Mouse (Mus musculus) kidney, adult 2 months (tissue): ENCODE data around the gene P4ha1. TPM values are rescaled to one million over a fixed set of nuclear protein-coding genes. Genes with fewer than 3 reads are reported as not detected.
"Not testable (repeated sequence)": the region's sequence is repeated elsewhere in the genome, so short reads cannot be mapped to it uniquely, and the experiment has no call there.

Experiments
- DNase-seq: peaks from one replicate; pipeline ENCODE4 v3.0.0; 2021
- H3K27ac ChIP-seq: fragments of 200-500 bp; 2 replicates; pipeline ENCODE4 v1.5.1; 2012; ENCODE audit warnings: low read depth, low read length, control low read depth, inconsistent platforms; ENCODE audit not compliant: insufficient read depth
- H3K27me3 ChIP-seq: fragments of 200-500 bp; replicated peaks from 2 replicates; pipeline ENCODE4 v1.6.1; 2012; ENCODE audit warnings: mild to moderate bottlenecking, moderate library complexity, low read length, inconsistent platforms; ENCODE audit not compliant: control insufficient read depth, insufficient read depth
- H3K36me3 ChIP-seq: fragments of 200-500 bp; 2 replicates; pipeline ENCODE4 v1.6.1; 2012; ENCODE audit warnings: mild to moderate bottlenecking, moderate library complexity, low read length, inconsistent platforms; ENCODE audit not compliant: control insufficient read depth, insufficient read depth
- H3K4me1 ChIP-seq: fragments of 200-500 bp; 2 replicates; pipeline ENCODE4 v1.6.1; 2011; ENCODE audit warnings: low read length; ENCODE audit not compliant: control insufficient read depth, insufficient read depth
- H3K4me3 ChIP-seq: fragments of 200-500 bp; 2 replicates; pipeline ENCODE4 v1.5.1; 2011; ENCODE audit warnings: mild to moderate bottlenecking, low read depth, low read length, control low read depth; ENCODE audit not compliant: insufficient read depth
- CTCF ChIP-seq: fragments of 200-500 bp; conservative IDR thresholded peaks from 2 replicates; pipeline ENCODE4 v1.5.1; 2011; ENCODE audit warnings: low read depth, mild to moderate bottlenecking, control low read depth, low read length, moderate library complexity, mixed read lengths; ENCODE audit not compliant: insufficient read depth, insufficient read length
- POLR2A ChIP-seq: fragments of 200-500 bp; IDR thresholded peaks from one replicate; pipeline ENCODE4 v1.6.1; 2011; ENCODE audit warnings: low read depth, low read length, control low read depth
- WGBS: fragments of 180-500 bp; shearing (Covaris S2); methylation state at CpG from one replicate; pipeline ENCODE4 v1.1.7; 2018; 5-methylcytosine and 5-hydroxymethylcytosine counted together
- polyA plus RNA-seq: library from polyadenylated mRNA; depleted of rRNA; stranded (reverse); fragments of >200 nt; gene quantifications from 2 replicates; pipeline ENCODE4 v1.2.3, GENCODE M21; 2012

Gene P4ha1
- polyA plus RNA-seq, 1 experiment, result 22.7 TPM

DNA sequence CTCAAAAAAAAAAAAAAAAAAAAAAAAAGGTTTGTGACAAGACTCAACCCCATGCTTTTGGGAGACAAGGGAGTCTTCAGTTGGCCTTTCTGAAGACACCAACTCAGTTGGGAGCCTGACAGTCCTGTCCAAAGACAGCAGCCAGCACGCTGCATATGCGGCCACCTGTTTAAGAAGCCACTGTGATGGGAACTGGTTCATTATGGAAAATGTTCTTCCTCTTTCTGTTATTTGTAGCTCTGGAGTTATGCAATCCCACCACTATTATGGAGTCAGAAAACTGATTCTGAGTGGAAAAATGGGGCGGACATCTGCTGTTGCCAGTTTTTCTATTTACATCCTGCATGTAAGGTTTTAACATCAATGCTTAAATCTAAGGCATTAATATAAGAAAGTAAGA is 66.6 kb downstream of the P4ha1 start:
- Histone ChIP-seq H3K4me3 (no peak overlapping the region), H3K36me3 (no peaks in the 10 kb centered on the region), H3K4me1 (no peaks in the 10 kb centered on the region), H3K27ac (no peak overlapping the region), H3K27me3 (no peaks in the 10 kb centered on the region)
- TF ChIP-seq CTCF (no peak), POLR2A (no peak)
- no peak for DNase-seq
- 96% methylated on average over 3 of the region's 3 CpGs for WGBS

DNA sequence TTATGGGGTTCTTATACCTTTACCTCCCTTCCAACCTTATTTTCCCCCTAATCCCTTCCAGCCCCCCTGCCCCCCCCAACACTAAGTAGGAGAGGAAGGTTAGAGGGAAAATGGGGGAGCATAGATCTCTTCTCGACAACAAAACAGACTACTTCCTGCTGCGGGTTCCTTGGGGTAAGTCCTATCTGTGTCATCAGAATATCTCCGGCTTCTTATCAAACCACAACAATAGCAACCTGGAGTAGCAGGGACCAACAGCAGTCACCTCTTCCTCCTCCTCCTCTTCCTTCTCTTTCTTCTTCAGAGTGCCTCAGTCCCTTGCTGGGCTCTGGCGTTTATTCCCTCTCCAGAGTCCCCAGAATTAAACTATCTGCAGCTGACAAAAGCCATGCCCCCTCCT is 68.8 kb downstream of the P4ha1 start:
- H3K4me3 ChIP-seq, result no peak overlapping the region
- 66% methylated on average over 4 of the region's 4 CpGs for WGBS
- no peaks in the 10 kb centered on the region for H3K4me1 ChIP-seq
- H3K27ac ChIP-seq, result no peak overlapping the region
- H3K27me3 ChIP-seq, result no peaks in the 10 kb centered on the region
- H3K36me3 ChIP-seq, result no peaks in the 10 kb centered on the region
- DNase-seq, result no peak
- TF ChIP-seq CTCF (no peak), POLR2A (no peak)

DNA sequence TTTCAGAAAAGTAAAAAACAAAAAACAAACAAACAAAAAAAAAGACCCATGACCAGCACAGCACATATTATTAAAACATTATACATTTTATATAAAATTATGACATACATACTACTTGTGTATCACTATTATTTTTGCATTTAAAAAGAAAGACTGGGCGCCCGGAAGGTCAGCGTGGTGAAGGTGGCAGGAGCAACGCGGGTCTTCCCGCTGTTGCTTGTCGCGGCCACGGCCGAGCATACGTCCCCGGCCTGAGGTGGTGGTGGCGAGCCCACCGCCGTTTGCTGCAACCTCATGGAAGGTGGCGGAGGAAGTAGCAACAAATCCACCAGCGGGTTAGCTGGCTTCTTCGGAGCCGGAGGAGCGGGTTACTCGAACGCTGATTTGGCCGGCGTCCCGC is 72.4 kb downstream of the P4ha1 start, which contains the start of gene Gm10273:
Gene Gm10273 (plus strand): TSS at position 172 of the 400 bp plus-strand sequence.
- H3K4me1 ChIP-seq, H3K27me3 ChIP-seq, DNase-seq, H3K36me3 ChIP-seq, H3K4me3 ChIP-seq, H3K27ac ChIP-seq: not testable (repeated sequence)
- WGBS, result 96% methylated on average over 13 of the region's 25 CpGs

DNA sequence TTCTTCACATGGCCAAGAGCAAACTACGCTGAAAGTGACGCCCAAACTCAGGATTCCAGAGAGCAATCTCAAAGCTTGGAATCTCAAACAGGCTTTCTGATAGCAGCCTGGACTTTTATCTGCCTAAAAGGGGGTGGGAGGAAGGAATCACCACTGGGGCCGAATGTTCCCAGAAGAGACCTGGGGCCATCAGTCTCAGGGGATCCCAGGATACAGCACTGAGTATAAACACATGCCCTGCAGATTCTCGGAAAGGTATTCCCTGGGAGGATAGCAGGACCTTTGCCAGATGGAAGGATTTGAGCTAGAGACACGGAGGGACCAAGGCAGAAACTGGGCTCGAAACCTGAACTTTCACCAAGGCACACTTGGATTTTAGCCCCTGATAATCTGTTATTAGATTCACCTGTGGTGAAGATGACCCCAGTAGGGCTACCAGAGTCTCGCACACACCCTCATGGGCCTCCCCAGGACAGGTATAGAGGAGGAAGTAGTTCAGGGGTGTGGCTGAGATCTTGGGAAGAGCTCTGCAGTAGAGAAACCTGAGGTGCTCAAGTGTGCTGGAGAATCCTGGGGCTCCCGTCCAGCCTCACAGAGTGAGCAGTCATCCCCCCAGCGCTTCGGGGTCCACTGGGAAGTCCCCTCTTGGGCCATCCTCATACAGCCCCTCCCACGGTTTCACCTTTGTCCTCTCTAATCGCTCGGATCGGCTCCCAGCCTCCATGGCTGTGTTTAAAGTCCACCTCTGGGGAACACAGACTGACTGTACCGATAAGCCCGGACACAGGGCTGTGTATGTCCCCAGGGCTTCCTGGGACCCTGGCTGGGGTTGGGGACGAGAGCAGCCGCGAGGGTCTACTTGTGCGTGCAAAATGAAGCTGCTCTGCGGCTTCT is 80.0 kb downstream of the P4ha1 start, which contains the start of gene Pla2g12b:
Gene Pla2g12b (plus strand): TSS at position 762 of the 894 bp plus-strand sequence.
- Histone ChIP-seq H3K27ac (no peak within 1 kb of the TSS), H3K27me3 (no peaks in the 10 kb centered on the region), H3K36me3 (no peaks in the 10 kb centered on the region), H3K4me3 (no peak within 1 kb of the TSS), H3K4me1 (no peaks in the 10 kb centered on the region)
- DNase-seq, result no peak
- TF ChIP-seq CTCF, result no peak
- TF ChIP-seq POLR2A, result no peak
- WGBS, result 68% methylated on average over 21 of the region's 21 CpGs

DNA sequence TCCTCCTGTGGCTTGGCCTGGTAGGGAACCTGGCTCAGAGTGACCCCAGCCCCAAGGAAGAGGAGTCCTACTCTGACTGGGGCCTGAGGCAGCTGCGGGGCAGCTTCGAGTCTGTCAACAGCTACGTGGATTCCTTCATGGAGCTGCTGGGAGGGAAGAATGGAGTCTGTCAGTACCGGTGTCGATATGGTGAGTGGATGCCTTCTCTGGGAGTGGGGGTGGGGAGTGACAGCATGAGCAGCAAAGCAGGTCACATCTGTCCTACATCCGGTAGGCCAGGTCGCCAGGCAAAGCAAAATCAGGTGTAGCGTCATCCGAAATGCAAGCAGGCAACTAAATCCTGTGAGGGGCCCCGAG is 80.7 kb downstream of the P4ha1 start:
- no peak for TF ChIP-seq CTCF
- TF ChIP-seq POLR2A, result no peak
- Histone ChIP-seq H3K4me1 (no peaks in the 10 kb centered on the region), H3K27ac (no peak overlapping the region), H3K27me3 (no peaks in the 10 kb centered on the region), H3K36me3 (no peaks in the 10 kb centered on the region), H3K4me3 (no peak overlapping the region)
- 85% methylated on average over 10 of the region's 10 CpGs for WGBS
- DNase-seq, result no peak

GRCm38 (mm10) chr10:59408499-59408898 is 85.4 kb downstream of the P4ha1 start:
- TF ChIP-seq POLR2A (no peak), CTCF (no peak)
- no peaks in the 10 kb centered on the region for H3K4me1 ChIP-seq
- DNase-seq, result no peak
- no peaks in the 10 kb centered on the region for H3K36me3 ChIP-seq
- 24% methylated on average over 6 of the region's 6 CpGs for WGBS
- H3K27ac ChIP-seq, result no peak overlapping the region
- no peak overlapping the region for H3K4me3 ChIP-seq
- H3K27me3 ChIP-seq, result no peaks in the 10 kb centered on the region

GRCm38 (mm10) chr10:59410264-59410663 is 87.2 kb downstream of the P4ha1 start:
- no peak overlapping the region for H3K4me3 ChIP-seq
- H3K27ac ChIP-seq, result no peak overlapping the region
- no peaks in the 10 kb centered on the region for H3K27me3 ChIP-seq
- TF ChIP-seq POLR2A (no peak), CTCF (no peak)
- DNase-seq, result no peak
- H3K36me3 ChIP-seq, result no peaks in the 10 kb centered on the region
- no peaks in the 10 kb centered on the region for H3K4me1 ChIP-seq
- 62% methylated on average over 12 of the region's 12 CpGs for WGBS

DNA sequence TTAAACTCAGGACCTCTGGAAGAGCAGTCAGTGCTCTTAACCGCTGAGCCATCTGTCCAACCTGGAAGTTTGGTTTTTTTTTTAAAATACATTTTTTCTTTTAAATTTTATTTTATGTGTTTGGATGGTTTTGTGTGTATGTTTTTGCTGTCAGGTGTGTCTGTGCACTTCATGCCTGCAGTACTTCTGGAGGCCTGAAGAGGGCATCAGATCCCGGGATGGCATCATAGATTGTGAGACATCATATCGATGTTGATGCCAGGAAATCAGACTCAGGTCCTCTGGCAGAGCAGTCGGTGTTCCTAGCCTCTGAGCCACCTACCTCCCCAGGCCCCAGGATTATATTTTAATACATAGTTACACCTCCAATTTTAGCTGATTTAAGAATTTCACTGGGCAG is 90.6 kb downstream of the P4ha1 start:
- 92% methylated on average over 4 of the region's 4 CpGs for WGBS
- H3K27ac ChIP-seq, result no peak overlapping the region
- DNase-seq, result no peak
- no peaks in the 10 kb centered on the region for H3K27me3 ChIP-seq
- H3K4me3 ChIP-seq, result no peak overlapping the region
- TF ChIP-seq POLR2A, result no peak
- no peak; the same call in 1 of the 2 replicates for TF ChIP-seq CTCF
- no peaks in the 10 kb centered on the region for H3K36me3 ChIP-seq
- no peaks in the 10 kb centered on the region for H3K4me1 ChIP-seq
